Mouse (Mus musculus): ENCODE results near the gene Scn3b. TPM values are rescaled to one million over a fixed set of nuclear protein-coding genes. Genes with fewer than 3 reads are reported as not detected.

The Scn3b gene
- total RNA-seq, 2 experiments from 2014 or later = 248 to 274 TPM

GRCm38 (mm10) chr9:40333649-40334396 lies 64.8 kb downstream of the Scn3b start:
- peak; percentile 73 to 94 for DNase-seq (ENCODE audit: extremely low spot score in 1 of 2, low spot score in 1 of 2)

GRCm38 (mm10) chr9:40334617-40335016 lies 65.6 kb downstream of the Scn3b start:
- DNase-seq (ENCODE audit: extremely low spot score in 1 of 2, low spot score in 1 of 2) = no peak

GRCm38 (mm10) chr9:40336701-40337100 lies 67.7 kb downstream of the Scn3b start:
- peak in 1 of 2 experiments; percentile 50 for DNase-seq (ENCODE audit: extremely low spot score in 1 of 2, low spot score in 1 of 2)

DNA sequence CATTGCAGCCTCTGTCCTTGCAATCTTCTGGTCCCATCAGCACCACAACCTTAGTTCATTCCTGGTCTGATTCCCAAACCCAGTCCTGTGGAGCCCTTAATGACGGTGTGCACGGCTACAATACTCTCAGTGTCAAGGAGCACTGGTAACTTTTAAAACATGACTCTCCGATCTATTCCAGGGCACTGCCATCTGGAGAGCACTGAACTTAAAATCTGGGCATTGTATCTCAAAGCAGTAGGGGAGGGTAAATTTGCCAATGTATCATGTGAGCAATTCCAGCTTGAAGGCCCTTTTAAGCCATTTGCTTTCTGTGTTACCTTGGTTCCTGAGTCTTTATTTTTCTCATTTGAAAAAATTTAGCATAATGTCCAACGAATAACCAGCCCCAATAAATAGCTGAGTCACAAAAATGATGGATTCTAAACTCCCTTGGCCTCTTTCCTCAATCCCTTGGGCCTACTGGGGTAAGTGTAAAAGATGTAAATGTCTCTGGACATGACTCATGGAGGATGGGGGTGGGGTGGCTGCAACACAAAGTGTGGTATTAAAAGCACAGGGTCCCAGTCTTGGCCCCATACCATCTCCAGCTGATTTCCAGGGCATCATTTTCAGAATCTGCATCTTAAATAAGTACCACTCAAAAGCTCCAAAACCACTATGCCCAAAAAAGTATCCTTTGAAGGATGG lies 68.3 kb downstream of the Scn3b start:
- DNase-seq (ENCODE audit: extremely low spot score in 1 of 2, low spot score in 1 of 2) = no peak

DNA sequence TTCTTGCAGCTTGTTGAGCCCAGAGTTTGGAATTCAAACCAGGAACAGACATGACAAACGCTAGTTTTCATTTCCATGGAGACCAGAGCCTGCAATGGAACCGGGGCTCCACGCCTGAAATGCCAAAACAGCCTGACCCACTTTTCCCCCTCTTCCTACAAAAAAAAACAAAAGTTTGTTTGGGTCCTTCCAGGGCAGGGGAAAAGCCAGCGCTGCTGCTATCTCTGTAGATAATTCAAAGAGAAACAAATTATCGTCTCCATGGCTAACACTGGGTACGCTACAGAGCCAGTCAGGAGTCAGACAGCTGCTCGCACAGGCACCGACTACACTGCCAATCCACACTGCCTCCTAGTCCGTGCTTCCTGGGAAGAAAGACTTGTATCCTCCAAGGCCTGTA lies 70.6 kb downstream of the Scn3b start:
- no peak for DNase-seq (ENCODE audit: extremely low spot score in 1 of 2, low spot score in 1 of 2)

Other genes starting within 250 kb of the Scn3b start
- gene Olfr981, start 247.8 kb upstream of the Scn3b start, total RNA-seq (2021) = not detected
- not detected for gene Olfr982, start 195.4 kb upstream of the Scn3b start, total RNA-seq (2021)
- gene Olfr983, start 175.6 kb upstream of the Scn3b start, total RNA-seq (2021) = not detected
- gene Olfr984, start 155.0 kb upstream of the Scn3b start, total RNA-seq (2021) = not detected
- gene Olfr985, start 139.0 kb upstream of the Scn3b start, total RNA-seq (2021) = not detected
- not detected for gene Tmem225, start 121.1 kb upstream of the Scn3b start, total RNA-seq (2021)
- under 1 TPM in 1 of 2 experiments, not detected in 1; 0.14 TPM for gene Olfr986, start 88.3 kb upstream of the Scn3b start, total RNA-seq (2021)
- gene Zfp202, start 76.9 kb upstream of the Scn3b start, total RNA-seq (2021) = 1 to 10 TPM; 3.4 to 3.8 TPM

All from layer of hippocampus, postnatal 25 days (tissue).